Mouse (Mus musculus) forebrain, embryonic 12.5 days (tissue): ENCODE data around the gene Ttf1. TPM values are rescaled to one million over a fixed set of nuclear protein-coding genes. Genes with fewer than 3 reads are reported as not detected.
A peak's percentile ranks its signal among the peaks of the same experiment; 100 is the strongest.

Experiments
- ATAC-seq: fragments of 200-750 bp; cut with Nextera tagmentation; 2 replicates; pipeline ENCODE4 v1.8.0; 2017; ENCODE audit warnings: moderate TSS enrichment; ENCODE audit not compliant: low FRiP score
- H3K27ac ChIP-seq: fragments of 300-500 bp; sonication (generic); 2 replicates; pipeline ENCODE4 v1.5.1; 2016; ENCODE audit warnings: mild to moderate bottlenecking
- H3K27me3 ChIP-seq: fragments of 300-500 bp; sonication (generic); 2 replicates; pipeline ENCODE4 v1.6.1; 2016; ENCODE audit warnings: mild to moderate bottlenecking
- H3K36me3 ChIP-seq: fragments of 300-500 bp; sonication (generic); replicated peaks from 2 replicates; pipeline ENCODE4 v1.6.1; 2016; ENCODE audit warnings: mild to moderate bottlenecking
- H3K4me1 ChIP-seq: fragments of 300-500 bp; sonication (generic); 2 replicates; pipeline ENCODE4 v1.6.1; 2016
- H3K4me2 ChIP-seq: fragments of 300-500 bp; sonication (generic); 2 replicates; pipeline ENCODE4 v1.6.1; 2016; ENCODE audit warnings: mild to moderate bottlenecking, moderate library complexity
- H3K4me3 ChIP-seq: fragments of 300-500 bp; sonication (generic); replicated peaks from 2 replicates; pipeline ENCODE4 v1.5.1; 2016; ENCODE audit warnings: mild to moderate bottlenecking
- H3K9ac ChIP-seq: fragments of 300-500 bp; sonication (generic); 2 replicates; pipeline ENCODE4 v1.6.1; 2016; ENCODE audit warnings: mild to moderate bottlenecking
- H3K9me3 ChIP-seq: fragments of 300-500 bp; sonication (generic); 2 replicates; pipeline ENCODE4 v1.6.1; 2016
- WGBS: fragments of 180-500 bp; shearing (Covaris S2); methylation state at CpG from one replicate; pipeline ENCODE4 v1.1.7; 2016; 5-methylcytosine and 5-hydroxymethylcytosine counted together
- polyA plus RNA-seq: library from polyadenylated mRNA; unstranded; fragments of >200 nt; fragmentation: Nextera tagmentation; extraction: Ambion mirVana; gene quantifications from 2 replicates; pipeline ENCODE4 v1.2.1, GENCODE M21; 2016

Gene Ttf1
- polyA plus RNA-seq, 1 experiment from 2014 or later = 12.5 TPM

GRCm38 (mm10) chr2:29039741-29040140 lies 20.3 kb upstream of the Ttf1 start:
- Histone ChIP-seq H3K9me3 (no peaks in the 10 kb centered on the region), H3K27ac (no peak overlapping the region), H3K36me3 (no peaks in the 10 kb centered on the region), H3K9ac (no peak overlapping the region), H3K4me3 (no peak overlapping the region), H3K4me1 (peaks cover 29% of the 10 kb centered on the region), H3K4me2 (no peak overlapping the region), H3K27me3 (peaks cover 98% of the 10 kb centered on the region)
- WGBS = 14% methylated on average over 5 of the region's 5 CpGs
- no peak for ATAC-seq

DNA sequence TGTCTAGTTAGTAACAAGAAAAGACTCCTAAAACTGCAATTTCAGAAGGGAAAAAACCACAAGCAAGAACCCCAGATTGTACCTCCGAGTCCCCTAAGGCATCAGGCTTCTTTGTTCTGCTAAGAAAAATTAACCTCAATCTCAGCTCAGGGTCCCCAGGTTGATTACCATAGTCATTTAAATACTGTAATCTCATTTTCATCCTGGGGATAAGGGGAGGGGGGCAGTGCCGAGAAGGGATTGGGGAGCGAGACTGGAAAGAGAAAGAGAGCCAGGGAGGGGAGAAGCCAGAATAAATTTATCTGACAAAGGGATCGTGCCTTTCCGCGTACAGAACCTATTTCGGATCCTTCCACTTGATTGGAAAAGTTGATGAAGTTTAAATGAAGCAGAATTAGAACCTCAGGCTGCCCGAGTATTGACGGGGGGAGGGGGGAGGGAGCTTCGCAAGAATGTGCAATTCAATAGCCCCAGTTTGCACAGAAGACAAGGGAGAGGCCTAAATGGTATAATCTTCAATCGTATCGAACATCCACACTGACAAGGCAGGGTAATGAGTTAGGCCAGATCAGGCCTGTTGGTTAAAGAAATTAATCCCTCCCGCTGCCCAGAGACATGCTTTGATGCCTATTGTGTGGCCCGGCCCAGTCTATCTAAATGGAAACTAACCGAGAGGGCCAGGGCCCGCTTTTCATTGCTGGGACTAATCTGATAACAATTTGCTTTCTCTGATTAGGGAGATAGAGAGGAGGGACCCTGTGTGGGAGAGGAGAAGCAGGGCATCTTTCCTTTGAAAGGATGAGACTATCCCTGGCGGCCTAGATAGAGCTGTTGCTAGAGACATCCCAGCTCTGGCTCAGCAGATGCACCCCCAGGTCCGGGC lies 19.2 kb upstream of the Ttf1 start:
- peak; percentile 63; the same call in 1 of the 2 replicates for ATAC-seq
- no peaks in the 10 kb centered on the region for H3K9me3 ChIP-seq
- no peak overlapping the region for H3K27ac ChIP-seq
- 1% methylated on average over 18 of the region's 18 CpGs for WGBS
- H3K36me3 ChIP-seq = no peaks in the 10 kb centered on the region
- H3K27me3 ChIP-seq = peaks cover 100% of the 10 kb centered on the region
- H3K9ac ChIP-seq = no peak overlapping the region
- no peak overlapping the region for H3K4me3 ChIP-seq
- peaks cover 31% of the 10 kb centered on the region for H3K4me1 ChIP-seq
- peak overlapping the region; percentile 10; the same call in 1 of the 2 replicates for H3K4me2 ChIP-seq

DNA sequence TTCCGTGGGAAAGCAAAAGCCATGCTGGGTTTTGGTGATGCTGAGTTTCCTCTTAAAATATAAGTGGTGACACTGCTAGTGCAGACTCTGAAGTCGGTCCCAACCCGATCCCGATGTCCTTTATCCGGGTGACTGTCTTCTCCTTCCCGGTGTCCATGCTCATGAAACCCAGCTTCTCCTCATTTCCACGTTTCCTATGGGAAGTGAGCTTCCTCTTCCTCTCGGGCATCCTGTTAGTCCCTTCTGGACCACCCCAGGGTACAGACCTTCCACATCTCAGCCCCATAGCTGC lies 18.6 kb upstream of the Ttf1 start:
- WGBS = 9% methylated on average over 8 of the region's 8 CpGs
- Histone ChIP-seq H3K27ac (no peak overlapping the region), H3K4me3 (no peak overlapping the region), H3K9ac (no peak overlapping the region), H3K27me3 (peaks cover 100% of the 10 kb centered on the region), H3K4me2 (no peak overlapping the region), H3K4me1 (peaks cover 37% of the 10 kb centered on the region), H3K9me3 (no peaks in the 10 kb centered on the region), H3K36me3 (no peaks in the 10 kb centered on the region)
- ATAC-seq = no peak

DNA sequence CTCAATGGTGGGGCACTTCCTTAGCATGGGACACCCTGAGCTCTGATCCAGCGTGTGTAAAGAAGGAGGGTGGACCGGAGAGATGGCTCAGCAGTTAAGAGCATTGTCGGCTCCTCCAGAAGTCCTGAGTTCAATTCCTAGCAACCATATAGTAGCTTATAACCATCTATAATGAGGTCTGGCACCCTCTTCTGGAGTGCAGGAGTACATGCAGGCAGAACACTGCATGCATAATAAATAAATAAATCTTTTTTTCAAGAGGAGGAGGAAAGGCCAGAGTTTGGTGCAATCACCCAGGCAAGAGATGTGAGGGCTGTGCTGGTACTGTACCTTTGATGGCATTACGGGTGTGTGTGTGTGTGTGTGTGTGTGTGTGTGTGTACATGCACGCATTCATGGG lies 17.9 kb upstream of the Ttf1 start:
- Histone ChIP-seq H3K9me3 (no peaks in the 10 kb centered on the region), H3K4me3 (no peak overlapping the region), H3K27ac (no peak overlapping the region), H3K9ac (no peak overlapping the region), H3K4me1 (peaks cover 38% of the 10 kb centered on the region), H3K36me3 (no peaks in the 10 kb centered on the region), H3K4me2 (no peak overlapping the region), H3K27me3 (peaks cover 100% of the 10 kb centered on the region)
- ATAC-seq = no peak
- 82% methylated on average over 5 of the region's 5 CpGs for WGBS

- peaks cover 34% of the 10 kb centered on the region for H3K4me1 ChIP-seq
- H3K36me3 ChIP-seq = no peaks in the 10 kb centered on the region
- no peak overlapping the region for H3K9ac ChIP-seq
- no peak overlapping the region for H3K27ac ChIP-seq
- no peak; the same call in 1 of the 2 replicates for ATAC-seq
- 4% methylated on average over 16 of the region's 16 CpGs for WGBS
- H3K27me3 ChIP-seq = peaks cover 99% of the 10 kb centered on the region
- H3K9me3 ChIP-seq = no peaks in the 10 kb centered on the region
- no peak overlapping the region for H3K4me3 ChIP-seq
- H3K4me2 ChIP-seq = 0 out of 2 replicates have a peak overlapping the region, but pooled peaks have one; percentile 17
Measured at GRCm38 (mm10) chr2:29046151-29046550, 13.9 kb upstream of the Ttf1 start.

GRCm38 (mm10) chr2:29051932-29052331 lies 8.1 kb upstream of the Ttf1 start:
- H3K27me3 ChIP-seq = peaks cover 87% of the 10 kb centered on the region
- peaks cover 35% of the 10 kb centered on the region for H3K4me1 ChIP-seq
- H3K9ac ChIP-seq = no peak overlapping the region
- ATAC-seq = no peak
- 55% methylated on average over 5 of the region's 5 CpGs for WGBS
- no peak overlapping the region for H3K4me3 ChIP-seq
- no peaks in the 10 kb centered on the region for H3K9me3 ChIP-seq
- H3K4me2 ChIP-seq = no peak overlapping the region
- H3K36me3 ChIP-seq = no peaks in the 10 kb centered on the region
- no peak overlapping the region for H3K27ac ChIP-seq

- peak; percentile 51; the same call in 1 of the 2 replicates for ATAC-seq
- peaks cover 35% of the 10 kb centered on the region for H3K4me1 ChIP-seq
- H3K36me3 ChIP-seq = no peaks in the 10 kb centered on the region
- no peak overlapping the region for H3K4me2 ChIP-seq
- no peak overlapping the region for H3K9ac ChIP-seq
- H3K27me3 ChIP-seq = peaks cover 87% of the 10 kb centered on the region
- no peak overlapping the region for H3K27ac ChIP-seq
- H3K9me3 ChIP-seq = no peaks in the 10 kb centered on the region
- 25% methylated on average over 4 of the region's 4 CpGs for WGBS
- H3K4me3 ChIP-seq = no peak overlapping the region
Measured at GRCm38 (mm10) chr2:29052943-29053454, 7.1 kb upstream of the Ttf1 start.

GRCm38 (mm10) chr2:29053802-29054544 lies 6.1 kb upstream of the Ttf1 start:
- no peaks in the 10 kb centered on the region for H3K36me3 ChIP-seq
- H3K27ac ChIP-seq = no peak overlapping the region
- ATAC-seq = peak; percentile 49; the same call in 1 of the 2 replicates
- H3K4me1 ChIP-seq = peaks cover 35% of the 10 kb centered on the region
- no peak overlapping the region for H3K9ac ChIP-seq
- H3K4me2 ChIP-seq = peak overlapping the region; percentile 83
- H3K9me3 ChIP-seq = no peaks in the 10 kb centered on the region
- 2% methylated on average over 20 of the region's 20 CpGs for WGBS
- H3K27me3 ChIP-seq = peaks cover 84% of the 10 kb centered on the region
- peak overlapping the region; percentile 48 for H3K4me3 ChIP-seq

DNA sequence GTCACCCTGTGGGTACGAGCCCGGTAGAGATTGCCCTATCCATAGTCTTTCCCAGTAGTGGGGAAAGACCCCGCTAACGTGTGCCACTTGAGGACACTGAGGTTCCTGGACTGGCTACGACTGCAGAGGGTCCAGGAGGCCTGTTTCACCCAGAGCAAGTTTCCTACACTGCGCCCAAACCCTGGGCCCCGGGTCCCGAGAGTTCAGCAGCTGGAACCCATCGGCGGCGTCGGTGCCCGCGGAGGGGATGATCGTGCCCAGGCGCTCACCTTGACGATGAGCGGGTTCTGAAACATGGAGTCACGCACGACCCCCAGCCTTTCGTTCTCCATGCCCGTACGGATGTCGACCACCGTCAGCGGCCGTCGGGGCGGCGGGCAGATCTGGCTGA lies 5.5 kb upstream of the Ttf1 start:
- H3K36me3 ChIP-seq = no peaks in the 10 kb centered on the region
- peak overlapping the region; percentile 83 for H3K4me2 ChIP-seq
- peak overlapping the region; percentile 48 for H3K4me3 ChIP-seq
- H3K27me3 ChIP-seq = peaks cover 79% of the 10 kb centered on the region
- no peak for ATAC-seq
- no peak overlapping the region for H3K27ac ChIP-seq
- peak overlapping the region; percentile 68 for H3K9ac ChIP-seq
- peaks cover 35% of the 10 kb centered on the region for H3K4me1 ChIP-seq
- 2% methylated on average over 30 of the region's 30 CpGs for WGBS
- no peaks in the 10 kb centered on the region for H3K9me3 ChIP-seq

- H3K27ac ChIP-seq = no peak within 1 kb of the TSS
- H3K9me3 ChIP-seq = no peaks in the 10 kb centered on the region
- no peak for ATAC-seq
- H3K4me2 ChIP-seq = peak within 1 kb of the TSS; percentile 83
- H3K27me3 ChIP-seq = peaks cover 75% of the 10 kb centered on the region
- peak within 1 kb of the TSS; percentile 48 for H3K4me3 ChIP-seq
- no peaks in the 10 kb centered on the region for H3K36me3 ChIP-seq
- WGBS = under 1% methylated on average over 25 of the region's 25 CpGs
- H3K4me1 ChIP-seq = peaks cover 35% of the 10 kb centered on the region
- H3K9ac ChIP-seq = peak within 1 kb of the TSS; percentile 68
Measured at GRCm38 (mm10) chr2:29054991-29055390, 5.1 kb upstream of the Ttf1 start, which contains the start of gene Cfap77. Gene Cfap77, minus strand, starts transcription at chr2:29055066.

- Histone ChIP-seq H3K36me3 (peaks cover 41% of the 10 kb centered on the region), H3K9me3 (no peaks in the 10 kb centered on the region), H3K4me2 (no peak overlapping the region), H3K4me3 (no peak overlapping the region), H3K9ac (no peak overlapping the region), H3K27me3 (no peaks in the 10 kb centered on the region), H3K27ac (no peak overlapping the region), H3K4me1 (peaks cover 13% of the 10 kb centered on the region)
- ATAC-seq = no peak
- 88% methylated on average over 6 of the region's 6 CpGs for WGBS
Measured at GRCm38 (mm10) chr2:29065796-29066195, 5.7 kb downstream of the Ttf1 start.

- peaks cover 6% of the 10 kb centered on the region for H3K4me1 ChIP-seq
- H3K4me2 ChIP-seq = no peak overlapping the region
- 59% methylated on average over 7 of the region's 7 CpGs for WGBS
- no peak overlapping the region for H3K9ac ChIP-seq
- H3K36me3 ChIP-seq = peaks cover 48% of the 10 kb centered on the region
- H3K9me3 ChIP-seq = no peaks in the 10 kb centered on the region
- H3K27me3 ChIP-seq = no peaks in the 10 kb centered on the region
- no peak for ATAC-seq
- H3K27ac ChIP-seq = no peak overlapping the region
- no peak overlapping the region for H3K4me3 ChIP-seq
Measured at GRCm38 (mm10) chr2:29066410-29066809, 6.3 kb downstream of the Ttf1 start.
